Mouse (Mus musculus): ENCODE results near the gene Gata2.

The Gata2 gene

DNA sequence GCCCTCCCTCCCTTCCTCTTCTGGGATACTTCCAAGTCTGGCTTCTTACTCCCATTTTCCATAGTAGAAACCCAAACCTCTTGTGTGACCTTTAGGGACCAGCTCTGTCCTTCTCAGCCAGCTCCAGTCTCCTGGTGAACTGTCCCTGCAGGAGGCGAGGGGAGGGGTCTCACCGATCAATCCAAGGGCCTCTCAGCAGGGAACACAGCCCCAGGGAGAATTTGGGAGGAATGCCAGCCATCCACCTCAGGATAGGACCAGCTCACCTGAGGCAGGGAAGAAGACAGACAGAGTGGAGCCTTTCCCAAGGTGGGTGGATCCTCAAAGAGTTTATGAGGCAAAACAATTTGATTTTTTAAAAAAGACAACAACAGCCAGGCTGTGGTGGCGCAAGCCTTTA lies 16.5 kb downstream of the Gata2 start:
- no peak for DNase-seq

DNA sequence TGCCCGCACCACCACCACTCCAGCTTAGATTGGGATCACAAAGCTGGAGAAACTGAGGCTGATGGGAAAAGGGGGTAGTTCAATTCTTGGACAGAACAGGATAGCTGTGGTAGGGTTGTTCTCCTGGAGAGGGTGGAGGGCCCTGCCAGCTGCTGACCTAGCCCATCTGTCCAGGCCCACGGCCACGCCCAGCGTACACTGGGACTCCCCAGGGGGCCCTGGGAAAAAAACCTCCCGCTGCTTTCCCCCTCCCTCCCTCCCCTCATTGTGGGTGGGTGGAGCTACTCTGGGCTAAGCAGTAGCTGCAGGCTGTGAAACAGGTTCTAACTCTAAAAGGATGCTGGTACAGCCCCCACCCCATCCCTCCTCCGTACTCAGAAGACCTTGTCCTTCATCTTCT lies 22.1 kb downstream of the Gata2 start:
- no peak for DNase-seq

DNA sequence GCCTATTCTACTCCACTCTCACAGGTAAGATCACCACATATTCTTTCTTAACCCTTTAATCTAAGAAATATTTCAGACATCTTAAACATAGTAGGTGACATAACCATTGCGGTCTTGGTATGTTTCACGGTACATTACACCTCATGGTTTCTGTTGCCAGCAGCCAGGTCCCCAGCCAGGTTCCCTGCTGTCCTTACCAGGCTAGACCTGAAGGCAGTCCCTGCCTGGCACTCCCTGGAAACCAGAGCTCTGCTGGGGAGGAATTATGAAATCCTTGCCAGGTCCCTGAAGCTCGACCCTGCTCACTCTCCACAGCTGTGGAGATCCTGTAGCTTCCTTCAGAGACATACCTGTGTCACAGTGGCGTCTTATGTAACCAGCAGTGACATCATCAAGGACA lies 22.5 kb downstream of the Gata2 start:
- no peak for DNase-seq

DNA sequence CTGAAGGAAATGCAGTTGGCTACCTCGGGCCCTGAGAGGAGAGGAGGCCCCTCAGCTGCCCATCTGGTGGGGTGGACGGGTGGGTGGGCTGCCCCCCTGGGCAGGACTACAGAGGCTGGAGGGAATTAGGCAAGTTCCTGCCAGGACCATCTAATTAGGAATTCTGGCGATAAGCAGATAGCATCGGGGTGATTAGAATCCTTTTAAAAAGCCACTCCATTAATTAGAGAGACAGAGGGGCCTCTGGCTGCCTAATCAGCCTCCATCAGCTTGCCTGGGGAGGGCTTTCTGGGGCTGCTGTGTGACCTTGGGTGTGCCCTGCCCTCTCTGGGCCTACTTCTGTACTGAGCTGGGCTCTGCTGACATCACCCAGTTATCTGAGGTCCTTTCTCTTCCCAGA lies 25.4 kb downstream of the Gata2 start:
- no peak for DNase-seq

DNA sequence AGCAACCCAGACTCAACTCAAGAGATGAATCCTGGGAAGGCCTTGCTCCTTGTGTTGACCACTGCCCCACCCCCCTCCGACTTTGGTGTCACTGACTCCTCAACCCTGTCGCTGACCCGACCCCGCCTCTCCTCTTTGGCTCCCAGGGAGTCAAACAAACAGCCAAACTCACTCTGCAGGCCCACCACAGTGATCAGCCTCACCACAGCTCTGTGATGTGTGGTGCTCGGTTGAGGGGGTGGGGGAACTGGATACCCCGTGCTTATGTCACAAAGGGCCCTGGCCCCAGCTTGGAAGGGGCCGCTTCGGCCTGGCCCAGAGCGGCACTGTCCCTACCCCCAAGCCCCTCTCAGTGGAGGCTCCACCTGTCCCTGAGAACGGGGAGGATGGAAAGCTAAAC lies 28.3 kb downstream of the Gata2 start, which contains the start of gene Dnajb8:
Gene Dnajb8, plus strand, starts transcription at position 301 of the 400 bp plus-strand sequence.
- DNase-seq: no peak

DNA sequence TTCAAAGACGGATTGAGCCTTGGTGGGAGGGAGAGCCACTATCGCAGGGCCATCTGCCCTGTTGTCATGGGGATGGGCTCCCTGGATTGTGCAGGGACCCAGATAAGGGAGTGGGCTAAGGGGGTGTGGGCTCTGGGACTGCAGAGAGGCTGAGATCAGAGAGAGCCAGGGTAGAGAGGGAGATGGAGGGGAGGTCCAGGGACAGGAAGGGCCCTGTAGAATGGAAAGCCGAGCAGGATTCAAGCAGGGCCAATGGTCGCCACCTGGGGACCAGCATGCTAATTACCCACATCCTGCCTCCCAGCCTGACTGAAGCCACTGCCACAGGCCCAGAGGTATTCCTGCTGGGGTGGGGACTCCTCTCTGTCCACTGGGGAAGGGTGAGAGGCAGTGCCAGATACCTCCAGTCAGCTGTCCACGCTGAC lies 32.9 kb downstream of the Gata2 start:
- DNase-seq: no peak

DNA sequence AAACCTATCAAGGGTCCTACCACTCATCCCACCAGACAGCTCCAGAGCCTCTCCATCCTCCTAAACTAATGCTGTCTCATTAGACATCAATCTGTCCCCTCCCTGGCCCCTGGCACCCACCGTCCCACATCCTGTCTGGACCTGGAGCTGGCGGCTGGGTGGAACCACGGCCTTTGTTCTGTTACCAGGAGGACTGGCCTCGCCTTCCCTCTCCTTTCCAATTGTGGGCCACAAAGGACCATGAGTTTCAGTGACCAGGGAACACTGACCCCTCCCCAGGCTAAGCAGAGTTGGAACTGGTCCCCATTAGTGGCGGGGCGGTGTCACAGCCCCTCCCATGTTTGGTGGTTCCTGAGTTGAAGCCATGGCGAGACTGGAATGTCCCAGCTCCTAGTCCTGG lies 33.8 kb downstream of the Gata2 start:
- no peak for DNase-seq

DNA sequence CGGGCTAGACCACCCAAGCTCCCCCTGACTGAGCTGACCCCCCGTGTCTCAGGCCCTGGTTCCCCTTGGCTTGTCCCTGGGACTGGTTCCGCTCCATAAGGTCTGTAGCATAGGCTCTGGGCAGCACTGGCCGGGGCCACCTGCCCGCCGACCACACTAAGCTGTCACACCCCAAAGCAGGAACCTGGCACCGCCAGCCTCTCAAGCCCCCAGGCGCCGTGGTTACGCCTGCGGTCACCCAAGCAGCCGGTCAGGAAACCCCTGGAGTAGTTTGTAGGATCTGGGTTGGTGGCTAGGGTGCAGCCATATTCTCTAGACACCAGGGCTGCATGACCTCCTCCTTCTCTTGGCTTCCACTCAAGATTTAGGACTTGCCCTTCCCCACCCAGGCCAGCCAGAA lies 35.5 kb downstream of the Gata2 start:
- DNase-seq: no peak

DNA sequence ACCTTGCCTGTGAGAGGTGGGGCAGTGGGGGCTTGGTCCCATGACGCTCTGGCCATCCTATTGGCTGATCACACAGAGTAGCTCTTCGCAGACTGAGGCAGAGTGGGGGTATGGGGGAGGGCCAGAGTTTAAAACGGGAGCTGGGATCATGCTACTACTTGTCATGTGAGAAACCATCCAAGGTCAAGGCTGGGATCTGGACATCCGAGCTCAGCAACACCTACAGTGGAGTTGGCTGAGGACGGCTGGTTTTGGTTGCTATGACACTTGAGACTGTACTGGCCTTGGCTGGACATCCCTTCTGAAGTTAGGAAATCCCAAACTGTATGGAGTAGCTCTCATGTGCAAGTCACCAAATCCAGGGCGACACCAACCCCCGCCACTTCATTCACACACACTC lies 38.1 kb downstream of the Gata2 start:
- no peak for DNase-seq

DNA sequence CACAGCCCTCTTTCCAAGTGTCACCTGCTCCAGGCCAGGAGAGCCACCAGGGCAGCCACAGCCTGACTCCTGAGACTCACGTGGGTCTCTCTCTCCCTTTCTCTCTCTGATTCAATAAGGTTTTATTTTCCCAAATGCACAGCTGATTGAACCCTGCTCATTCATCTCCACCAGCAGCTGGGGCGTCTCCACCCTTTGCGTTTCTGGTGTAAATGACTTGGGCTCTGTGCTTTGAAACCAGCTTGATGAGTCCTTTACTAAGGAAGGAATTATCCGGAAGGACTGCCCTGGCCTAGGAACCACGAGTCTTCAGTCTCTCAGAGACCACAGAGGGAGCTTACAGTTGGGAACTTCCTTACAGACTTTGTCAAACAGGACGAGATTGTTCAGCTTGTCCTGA lies 38.5 kb downstream of the Gata2 start:
- DNase-seq: no peak

DNA sequence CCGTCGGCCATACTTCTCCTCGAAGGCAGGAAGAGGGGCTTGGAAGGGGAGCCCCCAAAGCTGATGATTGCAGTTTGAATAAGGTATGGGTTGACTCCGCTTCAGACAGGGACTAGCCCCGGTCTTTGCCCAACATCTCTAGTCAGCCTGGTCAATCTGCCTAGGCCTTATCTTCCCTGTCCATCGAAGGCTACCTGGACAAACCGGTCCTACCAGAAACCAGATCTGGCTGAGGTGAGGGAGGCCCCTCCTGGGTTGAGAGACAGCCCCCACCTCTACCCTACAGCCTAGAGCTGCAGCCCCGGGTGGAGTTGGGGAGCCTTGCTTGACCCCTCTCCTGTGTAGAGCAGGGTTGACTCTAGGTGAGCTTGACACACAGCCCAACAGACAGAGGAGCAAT lies 40.3 kb downstream of the Gata2 start:
- DNase-seq: no peak

DNA sequence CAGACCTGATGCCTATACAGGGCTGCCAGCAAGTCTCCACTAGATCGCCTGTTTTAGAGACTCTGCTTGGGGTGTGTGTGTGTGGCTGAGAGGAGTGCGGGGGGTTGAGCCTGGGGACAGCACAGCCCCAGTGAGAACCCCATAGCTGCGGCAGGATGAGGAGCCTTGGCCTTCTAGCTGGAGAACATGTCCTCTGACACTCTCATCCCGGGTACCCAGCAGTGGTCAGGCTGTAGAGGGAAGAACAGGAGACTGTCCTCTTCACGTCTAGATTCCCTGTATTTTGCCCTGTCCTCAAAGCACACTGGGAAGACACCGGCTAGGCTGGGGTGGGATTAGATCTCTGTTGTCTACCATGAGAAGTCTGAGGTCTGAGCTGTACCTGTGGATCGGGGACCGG lies 41.8 kb downstream of the Gata2 start:
- no peak for DNase-seq

DNA sequence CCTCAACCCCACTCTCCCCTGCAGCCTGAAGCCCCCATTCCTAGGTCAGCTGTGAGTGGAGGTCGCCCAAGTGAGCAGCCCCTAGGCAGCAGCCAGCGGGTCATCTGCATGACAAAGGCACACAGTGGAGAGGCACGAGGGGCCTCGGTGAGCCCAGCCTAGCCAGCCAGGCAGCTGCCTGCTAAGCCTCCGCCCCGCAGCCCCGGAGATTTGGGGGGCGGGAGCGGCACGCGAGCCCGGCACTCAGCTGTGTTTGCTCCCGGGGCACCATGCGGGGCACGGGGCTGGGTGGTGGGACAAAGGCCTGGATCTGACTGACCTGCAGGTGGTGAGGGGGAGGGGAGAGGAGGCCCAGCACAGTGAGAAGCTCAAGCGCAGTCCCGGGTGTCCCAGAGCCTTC lies 42.3 kb downstream of the Gata2 start:
- DNase-seq: no peak

DNA sequence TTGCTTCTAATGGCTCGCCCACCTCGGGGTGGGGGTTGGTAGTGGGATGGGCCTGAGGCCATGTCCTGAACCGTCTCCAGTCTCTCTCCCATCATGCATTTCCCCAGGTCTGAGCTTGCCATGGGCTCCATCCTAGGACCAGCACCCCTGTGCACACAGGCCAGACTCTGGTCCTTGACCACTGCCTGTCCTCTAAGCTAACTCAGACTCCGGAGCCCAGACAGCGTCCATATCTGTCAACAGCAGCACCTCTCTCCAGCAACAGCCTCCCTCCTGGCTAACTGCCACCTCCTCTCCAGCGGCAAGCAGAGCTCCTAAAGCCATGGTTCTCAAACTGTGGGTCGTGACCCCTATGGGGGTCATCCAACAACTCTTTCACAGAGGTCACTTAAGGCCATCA lies 42.8 kb downstream of the Gata2 start:
- no peak for DNase-seq

DNA sequence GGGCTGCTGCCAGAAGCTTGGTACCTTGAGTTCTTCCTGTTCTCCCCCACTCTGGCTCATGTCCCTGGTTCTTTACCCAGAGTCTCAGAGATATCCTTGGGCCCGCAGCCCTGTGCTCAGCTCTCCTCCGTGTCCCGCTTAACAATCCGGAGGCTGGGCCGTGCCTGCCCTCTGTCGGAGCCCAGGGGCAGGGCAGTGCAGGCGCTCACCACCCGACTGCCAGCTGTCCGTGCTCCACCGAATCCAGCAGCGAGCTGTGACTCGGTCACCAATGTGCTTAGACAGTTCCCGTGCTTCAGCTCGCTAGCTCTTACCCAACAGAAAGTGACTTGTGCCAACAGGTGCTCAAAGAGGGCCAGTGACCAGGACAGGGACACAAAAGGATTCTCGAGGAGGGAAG lies 48.9 kb downstream of the Gata2 start:
- DNase-seq: peak; percentile 28

DNA sequence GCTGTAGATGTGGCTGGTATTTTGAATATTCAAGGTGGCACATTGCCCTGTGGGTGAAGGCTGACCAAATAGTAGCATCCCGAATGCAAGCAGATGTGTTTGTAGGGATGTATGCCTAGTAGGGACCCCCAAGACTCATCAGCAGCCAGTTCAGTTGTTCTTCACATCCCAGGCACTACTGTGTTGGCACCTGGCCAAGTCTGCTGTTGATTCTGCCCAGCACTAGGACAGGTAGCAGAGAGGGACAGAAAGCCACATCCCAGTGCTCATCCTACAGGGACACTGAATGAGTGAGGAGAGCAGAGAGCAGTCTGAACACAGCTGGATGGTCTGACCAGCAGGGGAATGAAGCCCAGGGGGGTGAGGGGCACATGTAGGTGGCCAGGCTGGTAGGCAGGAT lies 55.5 kb downstream of the Gata2 start:
- no peak for DNase-seq

DNA sequence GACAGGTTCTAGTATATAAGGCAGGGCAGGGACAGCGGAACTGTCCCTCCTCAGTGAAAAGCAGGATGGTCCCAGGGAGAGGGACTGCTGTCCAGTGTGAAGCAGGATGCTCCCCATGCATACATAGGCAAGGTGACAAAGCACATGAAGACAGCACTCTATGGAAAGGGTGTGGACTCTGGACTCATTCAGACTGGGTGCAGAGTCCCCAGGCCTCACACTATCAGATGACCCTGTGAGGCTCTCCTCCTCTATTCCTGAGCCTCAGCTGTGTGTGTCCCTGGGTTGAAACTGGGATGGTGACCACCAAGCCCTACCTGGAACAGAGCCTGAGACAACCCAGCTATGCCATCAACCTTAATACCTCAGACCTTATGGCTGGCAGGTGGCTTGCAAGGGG lies 57.7 kb downstream of the Gata2 start:
- no peak for DNase-seq

DNA sequence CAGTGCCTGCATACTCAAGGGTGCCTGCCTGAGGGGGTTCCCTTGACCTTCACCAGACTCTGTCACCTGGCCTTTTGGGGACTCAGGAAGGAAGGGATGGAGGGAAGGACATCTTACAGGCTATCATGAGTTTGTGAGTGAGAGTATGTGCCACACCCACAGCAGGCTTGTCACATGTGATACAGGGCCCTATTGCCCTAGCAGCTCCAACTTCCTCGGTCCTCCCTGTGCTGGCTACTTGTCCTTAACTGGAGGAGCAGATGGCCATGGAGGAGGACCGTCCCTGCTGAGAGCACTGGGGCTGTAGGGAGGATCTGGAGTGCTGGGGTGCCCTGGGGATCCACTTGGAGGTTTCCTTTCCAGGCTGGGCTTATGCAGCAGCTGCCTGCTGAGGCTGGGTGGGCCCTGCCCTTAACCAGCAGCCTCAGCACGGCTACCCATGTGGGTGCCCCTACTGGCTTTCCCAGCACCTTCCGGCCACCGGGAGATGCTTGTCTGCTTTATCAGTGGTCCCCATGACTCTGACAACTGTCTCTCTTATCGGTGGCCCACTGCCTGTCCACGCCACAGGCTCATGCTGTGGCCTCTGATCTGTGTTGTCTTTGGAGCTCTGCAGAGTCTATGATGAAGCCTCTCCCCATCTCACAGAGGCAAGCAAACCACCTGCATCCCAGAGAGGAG lies 58.2 kb downstream of the Gata2 start:
- no peak for DNase-seq

DNA sequence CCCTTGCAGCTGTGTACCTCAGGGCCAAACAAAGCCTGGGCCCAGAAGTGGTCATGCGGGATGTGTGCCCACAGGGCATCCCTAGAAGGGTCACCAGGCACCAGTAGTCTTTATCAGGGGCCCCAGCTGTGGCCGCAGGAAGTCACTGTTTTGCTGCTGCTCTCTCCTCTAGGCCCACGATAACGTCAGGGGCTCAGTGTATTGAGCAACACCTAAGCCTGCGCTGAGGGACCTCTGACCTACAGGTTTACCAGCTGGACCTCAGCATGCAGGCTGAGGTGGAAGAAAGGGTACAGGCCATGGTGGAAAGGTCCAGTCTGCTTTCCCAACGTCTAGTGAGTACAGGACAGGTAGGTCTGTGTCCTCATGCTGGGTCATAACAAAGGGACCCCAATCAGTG lies 60.4 kb downstream of the Gata2 start:
- DNase-seq: no peak

DNA sequence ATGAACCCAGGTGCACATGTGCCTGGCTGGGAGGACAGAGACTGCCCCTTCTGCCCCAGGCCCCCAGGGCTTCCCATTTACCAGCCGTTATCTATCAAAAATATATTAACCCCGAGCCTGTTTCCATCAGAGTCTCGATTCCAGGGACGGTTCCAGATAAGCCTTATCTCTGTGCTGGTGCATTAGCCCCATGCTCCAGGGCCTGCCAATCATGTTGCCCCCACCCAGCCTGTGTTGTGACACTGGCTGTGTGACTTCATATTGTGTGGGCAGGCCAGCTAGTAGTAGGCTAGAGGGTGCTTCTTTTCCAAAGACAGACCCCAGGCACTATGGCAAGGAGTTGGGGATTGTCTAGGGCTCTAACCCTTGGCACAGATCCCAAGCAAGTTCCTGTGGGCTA lies 61.7 kb downstream of the Gata2 start:
- no peak for DNase-seq
